Mouse (Mus musculus): ENCODE measurements at regions not wholly inside any gene's neighbourhood (a gene's known extent, or its start where the extent isn't known, plus 50 kb on each side); places are given as distances from the start of the nearest gene placed in this dataset.
A peak's percentile ranks its signal among the peaks of the same experiment; 100 is the strongest.

GRCm38 (mm10) chr3:40058719-40059420 is 472.2 kb upstream of the Intu start:
- no peak for DNase-seq (ENCODE audit: low read depth, low spot score)

- no peak for DNase-seq (ENCODE audit: low read depth, low spot score)
These were observed 460.9 kb upstream of the Intu start for GRCm38 (mm10) chr3:40070137-40070667.

GRCm38 (mm10) chr3:40076824-40077223 is 454.3 kb upstream of the Intu start:
- no peak for DNase-seq (ENCODE audit: low read depth, low spot score)

GRCm38 (mm10) chr3:40085116-40085515 is 446.0 kb upstream of the Intu start:
- DNase-seq (ENCODE audit: low read depth, low spot score): no peak

- DNase-seq (ENCODE audit: low read depth, low spot score): peak; percentile 80
These were observed 439.2 kb upstream of the Intu start for GRCm38 (mm10) chr3:40091773-40092343.

GRCm38 (mm10) chr3:40092765-40093368 is 438.2 kb upstream of the Intu start:
- no peak for DNase-seq (ENCODE audit: low read depth, low spot score)

- DNase-seq (ENCODE audit: low read depth, low spot score): no peak
These were observed 437.0 kb upstream of the Intu start for GRCm38 (mm10) chr3:40094040-40094439.

- DNase-seq (ENCODE audit: low read depth, low spot score): no peak
These were observed 436.4 kb upstream of the Intu start for GRCm38 (mm10) chr3:40094701-40095100.

- DNase-seq (ENCODE audit: low read depth, low spot score): no peak
These were observed 428.4 kb upstream of the Intu start for GRCm38 (mm10) chr3:40102698-40103097.

GRCm38 (mm10) chr3:40114811-40115210 is 416.3 kb upstream of the Intu start:
- no peak for DNase-seq (ENCODE audit: low read depth, low spot score)

GRCm38 (mm10) chr3:40118551-40118950 is 412.5 kb upstream of the Intu start:
- no peak for DNase-seq (ENCODE audit: low read depth, low spot score)

- DNase-seq (ENCODE audit: low read depth, low spot score): no peak
These were observed 411.6 kb upstream of the Intu start for GRCm38 (mm10) chr3:40119462-40119861.

- peak; percentile 89 for DNase-seq (ENCODE audit: low read depth, low spot score)
These were observed 410.7 kb upstream of the Intu start for GRCm38 (mm10) chr3:40120298-40120875.

- no peak for DNase-seq (ENCODE audit: low read depth, low spot score)
These were observed 407.4 kb upstream of the Intu start for GRCm38 (mm10) chr3:40123558-40124236.

GRCm38 (mm10) chr3:40126903-40127302 is 404.2 kb upstream of the Intu start:
- DNase-seq (ENCODE audit: low read depth, low spot score): peak; percentile 71

GRCm38 (mm10) chr3:40130858-40131584 is 400.1 kb upstream of the Intu start:
- no peak for DNase-seq (ENCODE audit: low read depth, low spot score)

GRCm38 (mm10) chr3:40138671-40139070 is 392.4 kb upstream of the Intu start:
- DNase-seq (ENCODE audit: low read depth, low spot score): no peak

GRCm38 (mm10) chr3:40142229-40142628 is 388.9 kb upstream of the Intu start:
- peak; percentile 73 for DNase-seq (ENCODE audit: low read depth, low spot score)

GRCm38 (mm10) chr3:40158631-40159030 is 372.5 kb upstream of the Intu start:
- DNase-seq (ENCODE audit: low read depth, low spot score): no peak

GRCm38 (mm10) chr3:40159591-40160145 is 371.4 kb upstream of the Intu start:
- DNase-seq (ENCODE audit: low read depth, low spot score): no peak

GRCm38 (mm10) chr3:40164181-40164580 is 366.9 kb upstream of the Intu start:
- DNase-seq (ENCODE audit: low read depth, low spot score): no peak
